Mouse (Mus musculus): ENCODE results near the gene Gna11. TPM values are rescaled to one million over a fixed set of nuclear protein-coding genes. Genes with fewer than 3 reads are reported as not detected.
A peak's percentile ranks its signal among the peaks of the same experiment; 100 is the strongest.

The Gna11 gene
- polyA plus RNA-seq, 1 experiment: 26.3 TPM

GRCm38 (mm10) chr10:81546788-81547571, 2.0 kb upstream of the Gna11 start:
- Histone ChIP-seq H3K27ac (ENCODE audit: control insufficient read depth, insufficient read depth, low read depth, low read length) (no peak overlapping the region), H3K27me3 (ENCODE audit: control insufficient read depth, insufficient read depth, low read length) (no peaks in the 10 kb centered on the region)
- TF ChIP-seq POLR2A (IDR thresholded peaks at IDR 0.05; ENCODE audit: control insufficient read depth, low read depth, low read length) (no peak), CTCF (IDR thresholded peaks at IDR 0.05; ENCODE audit: control insufficient read depth, insufficient read depth, insufficient replicate concordance, low read depth, low read length) (no peak)

GRCm38 (mm10) chr10:81546332-81546731, 1.3 kb upstream of the Gna11 start:
- Histone ChIP-seq H3K4me3 (ENCODE audit: control insufficient read depth, low read depth, low read length) (no peak overlapping the region), H3K36me3 (ENCODE audit: control insufficient read depth, insufficient read depth, low read length) (no peaks in the 10 kb centered on the region), H3K27ac (ENCODE audit: control insufficient read depth, insufficient read depth, low read depth, low read length) (no peak overlapping the region), H3K4me1 (ENCODE audit: control insufficient read depth, insufficient read depth, low read length) (peaks cover 10% of the 10 kb centered on the region), H3K27me3 (ENCODE audit: control insufficient read depth, insufficient read depth, low read length) (no peaks in the 10 kb centered on the region)
- no peak for TF ChIP-seq POLR2A (IDR thresholded peaks at IDR 0.05; ENCODE audit: control insufficient read depth, low read depth, low read length)
- no peak for TF ChIP-seq CTCF (IDR thresholded peaks at IDR 0.05; ENCODE audit: control insufficient read depth, insufficient read depth, insufficient replicate concordance, low read depth, low read length)

More at GRCm38 (mm10) chr10:81546788-81547571, 2.0 kb upstream of the Gna11 start:
- Histone ChIP-seq H3K36me3 (ENCODE audit: control insufficient read depth, insufficient read depth, low read length) (no peaks in the 10 kb centered on the region), H3K4me1 (ENCODE audit: control insufficient read depth, insufficient read depth, low read length) (peaks cover 15% of the 10 kb centered on the region), H3K4me3 (ENCODE audit: control insufficient read depth, low read depth, low read length) (no peak overlapping the region)

DNA sequence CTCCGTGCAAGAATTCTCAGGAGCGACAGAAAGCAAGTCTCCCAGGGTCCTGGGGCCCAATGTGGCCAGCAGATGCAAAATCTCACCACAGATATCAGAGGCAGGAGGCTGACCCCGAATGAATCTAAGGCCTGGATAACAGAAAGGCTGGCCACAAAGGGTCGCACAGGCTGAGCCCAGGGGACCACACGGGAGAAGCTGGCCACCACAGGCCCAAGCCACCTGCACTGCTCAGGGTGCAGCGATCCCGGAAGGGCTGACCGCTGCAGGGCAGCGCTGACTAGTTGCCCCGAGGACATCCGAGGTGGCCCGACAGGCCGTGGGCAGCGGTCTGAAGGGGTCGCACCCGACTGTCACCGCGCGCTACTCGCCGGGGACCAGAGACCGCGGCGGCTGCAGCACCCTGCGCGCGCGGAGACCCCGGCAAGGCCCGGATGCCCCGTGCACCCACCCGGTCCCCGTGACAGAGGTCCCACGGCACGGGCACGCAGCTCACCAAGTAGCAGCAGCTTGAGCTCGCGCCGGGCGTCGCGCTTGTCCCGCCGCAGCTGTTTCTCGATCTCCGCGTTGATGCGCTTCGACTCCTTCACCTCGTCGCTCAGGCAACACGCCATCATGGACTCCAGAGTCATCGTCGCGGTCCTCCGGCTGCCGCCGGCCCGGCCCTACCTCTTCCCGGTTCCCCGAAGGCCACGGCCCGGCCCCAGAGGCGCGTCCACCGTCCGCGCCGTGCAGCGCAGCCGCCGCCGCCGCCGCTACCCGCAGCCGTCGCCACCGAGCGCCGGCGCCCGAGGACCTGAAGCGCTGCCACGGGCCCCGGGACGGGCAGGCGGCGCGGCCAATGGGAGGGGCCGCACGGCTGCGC, 462 bp downstream of the Gna11 start:
- H3K27me3 ChIP-seq (ENCODE audit: control insufficient read depth, insufficient read depth, low read length): no peaks in the 10 kb centered on the region
- H3K4me3 ChIP-seq (ENCODE audit: control insufficient read depth, low read depth, low read length): peak overlapping the region; percentile 86
- TF ChIP-seq POLR2A (IDR thresholded peaks at IDR 0.05; ENCODE audit: control insufficient read depth, low read depth, low read length) (no peak; the same call in 1 of the 2 replicates), CTCF (IDR thresholded peaks at IDR 0.05; ENCODE audit: control insufficient read depth, insufficient read depth, insufficient replicate concordance, low read depth, low read length) (no peak)
- peak overlapping the region; percentile 86 for H3K27ac ChIP-seq (ENCODE audit: control insufficient read depth, insufficient read depth, low read depth, low read length)
- H3K4me1 ChIP-seq (ENCODE audit: control insufficient read depth, insufficient read depth, low read length): peaks cover 9% of the 10 kb centered on the region
- no peaks in the 10 kb centered on the region for H3K36me3 ChIP-seq (ENCODE audit: control insufficient read depth, insufficient read depth, low read length)

- Histone ChIP-seq H3K4me1 (ENCODE audit: control insufficient read depth, insufficient read depth, low read length) (peaks cover 9% of the 10 kb centered on the region), H3K27ac (ENCODE audit: control insufficient read depth, insufficient read depth, low read depth, low read length) (no peak overlapping the region), H3K4me3 (ENCODE audit: control insufficient read depth, low read depth, low read length) (peak overlapping the region; percentile 86; the same call in 1 of the 2 replicates), H3K27me3 (ENCODE audit: control insufficient read depth, insufficient read depth, low read length) (no peaks in the 10 kb centered on the region), H3K36me3 (ENCODE audit: control insufficient read depth, insufficient read depth, low read length) (no peaks in the 10 kb centered on the region)
- TF ChIP-seq CTCF (IDR thresholded peaks at IDR 0.05; ENCODE audit: control insufficient read depth, insufficient read depth, insufficient replicate concordance, low read depth, low read length) (no peak), POLR2A (IDR thresholded peaks at IDR 0.05; ENCODE audit: control insufficient read depth, low read depth, low read length) (no peak)
Measured at GRCm38 (mm10) chr10:81543633-81544032, 1.4 kb downstream of the Gna11 start.

- no peaks in the 10 kb centered on the region for H3K27me3 ChIP-seq (ENCODE audit: control insufficient read depth, insufficient read depth, low read length)
- peaks cover 9% of the 10 kb centered on the region for H3K4me1 ChIP-seq (ENCODE audit: control insufficient read depth, insufficient read depth, low read length)
- H3K27ac ChIP-seq (ENCODE audit: control insufficient read depth, insufficient read depth, low read depth, low read length): no peak overlapping the region
- H3K4me3 ChIP-seq (ENCODE audit: control insufficient read depth, low read depth, low read length): no peak overlapping the region
- no peaks in the 10 kb centered on the region for H3K36me3 ChIP-seq (ENCODE audit: control insufficient read depth, insufficient read depth, low read length)
- TF ChIP-seq POLR2A (IDR thresholded peaks at IDR 0.05; ENCODE audit: control insufficient read depth, low read depth, low read length) (no peak), CTCF (IDR thresholded peaks at IDR 0.05; ENCODE audit: control insufficient read depth, insufficient read depth, insufficient replicate concordance, low read depth, low read length) (no peak)
Measured at GRCm38 (mm10) chr10:81542727-81543460, 2.1 kb downstream of the Gna11 start.

- TF ChIP-seq CTCF (IDR thresholded peaks at IDR 0.05; ENCODE audit: control insufficient read depth, insufficient read depth, insufficient replicate concordance, low read depth, low read length): no peak
- no peak overlapping the region for H3K4me3 ChIP-seq (ENCODE audit: control insufficient read depth, low read depth, low read length)
- H3K27me3 ChIP-seq (ENCODE audit: control insufficient read depth, insufficient read depth, low read length): no peaks in the 10 kb centered on the region
- no peaks in the 10 kb centered on the region for H3K36me3 ChIP-seq (ENCODE audit: control insufficient read depth, insufficient read depth, low read length)
- H3K4me1 ChIP-seq (ENCODE audit: control insufficient read depth, insufficient read depth, low read length): peaks cover 9% of the 10 kb centered on the region
- H3K27ac ChIP-seq (ENCODE audit: control insufficient read depth, insufficient read depth, low read depth, low read length): peak overlapping the region; percentile 36; the same call in 1 of the 2 replicates
Measured at GRCm38 (mm10) chr10:81541803-81542202, 3.2 kb downstream of the Gna11 start.
